Mouse (Mus musculus): ENCODE results near the gene Pld6. TPM values are rescaled to one million over a fixed set of nuclear protein-coding genes. Genes with fewer than 3 reads are reported as not detected.
A peak's percentile ranks its signal among the peaks of the same experiment; 100 is the strongest.

Pld6 gene
- polyA plus RNA-seq, 1 experiment, result 0.69 TPM

GRCm38 (mm10) chr11:59754504-59754903 lies 32.9 kb downstream of the Pld6 start:
- 88% methylated on average over 6 of the region's 6 CpGs for WGBS
- no peaks in the 10 kb centered on the region for H3K4me1 ChIP-seq (ENCODE audit: control insufficient read depth, insufficient read depth, insufficient read length)
- no peak for DNase-seq (ENCODE audit: low read depth in 1 of 2, low spot score in 2 of 2)
- no peak overlapping the region for H3K27ac ChIP-seq (ENCODE audit: insufficient read depth, low read length)
- H3K4me3 ChIP-seq (ENCODE audit: extremely low read depth, insufficient read depth, insufficient read length), result no peak overlapping the region
- peaks cover 18% of the 10 kb centered on the region for H3K36me3 ChIP-seq (ENCODE audit: control insufficient read depth, insufficient read depth, low read length)
- TF ChIP-seq CTCF (IDR thresholded peaks at IDR 0.05; ENCODE audit: extremely low read depth, insufficient read depth, insufficient read length, insufficient replicate concordance) (no peak), POLR2A (IDR thresholded peaks at IDR 0.05; ENCODE audit: low read depth, low read length) (no peak)
- H3K27me3 ChIP-seq (ENCODE audit: control insufficient read depth, insufficient read depth, low read length), result no peaks in the 10 kb centered on the region

GRCm38 (mm10) chr11:59749050-59749449 lies 38.4 kb downstream of the Pld6 start:
- no peak overlapping the region for H3K4me3 ChIP-seq (ENCODE audit: extremely low read depth, insufficient read depth, insufficient read length)

GRCm38 (mm10) chr11:59746614-59747013 lies 40.8 kb downstream of the Pld6 start:
- Histone ChIP-seq H3K27me3 (ENCODE audit: control insufficient read depth, insufficient read depth, low read length) (no peaks in the 10 kb centered on the region), H3K4me3 (ENCODE audit: extremely low read depth, insufficient read depth, insufficient read length) (no peak overlapping the region), H3K36me3 (ENCODE audit: control insufficient read depth, insufficient read depth, low read length) (peaks cover 10% of the 10 kb centered on the region; the same call in 1 of the 2 replicates), H3K27ac (ENCODE audit: insufficient read depth, low read length) (no peak overlapping the region), H3K4me1 (ENCODE audit: control insufficient read depth, insufficient read depth, insufficient read length) (no peaks in the 10 kb centered on the region)
- peak; percentile 51; the same call in 1 of the 2 replicates for TF ChIP-seq CTCF (IDR thresholded peaks at IDR 0.05; ENCODE audit: extremely low read depth, insufficient read depth, insufficient read length, insufficient replicate concordance)
- no peak for TF ChIP-seq POLR2A (IDR thresholded peaks at IDR 0.05; ENCODE audit: low read depth, low read length)
- DNase-seq (ENCODE audit: low read depth in 1 of 2, low spot score in 2 of 2), result peak; percentile 28 to 53
- 83% methylated on average over 2 of the region's 2 CpGs for WGBS

More at GRCm38 (mm10) chr11:59749050-59749449, 38.4 kb downstream of the Pld6 start:
- Histone ChIP-seq H3K27ac (ENCODE audit: insufficient read depth, low read length) (no peak overlapping the region), H3K27me3 (ENCODE audit: control insufficient read depth, insufficient read depth, low read length) (no peaks in the 10 kb centered on the region), H3K4me1 (ENCODE audit: control insufficient read depth, insufficient read depth, insufficient read length) (no peaks in the 10 kb centered on the region), H3K36me3 (ENCODE audit: control insufficient read depth, insufficient read depth, low read length) (peaks cover 8% of the 10 kb centered on the region)
- TF ChIP-seq POLR2A (IDR thresholded peaks at IDR 0.05; ENCODE audit: low read depth, low read length) (no peak), CTCF (IDR thresholded peaks at IDR 0.05; ENCODE audit: extremely low read depth, insufficient read depth, insufficient read length, insufficient replicate concordance) (no peak)
- DNase-seq (ENCODE audit: low read depth in 1 of 2, low spot score in 2 of 2), result no peak
- WGBS, result 91% methylated on average over 3 of the region's 3 CpGs

- Histone ChIP-seq H3K27ac (ENCODE audit: insufficient read depth, low read length) (no peak overlapping the region), H3K27me3 (ENCODE audit: control insufficient read depth, insufficient read depth, low read length) (no peaks in the 10 kb centered on the region), H3K4me1 (ENCODE audit: control insufficient read depth, insufficient read depth, insufficient read length) (no peaks in the 10 kb centered on the region), H3K36me3 (ENCODE audit: control insufficient read depth, insufficient read depth, low read length) (peaks cover 10% of the 10 kb centered on the region; the same call in 1 of the 2 replicates), H3K4me3 (ENCODE audit: extremely low read depth, insufficient read depth, insufficient read length) (no peak overlapping the region)
- no peak for TF ChIP-seq POLR2A (IDR thresholded peaks at IDR 0.05; ENCODE audit: low read depth, low read length)
- no peak for TF ChIP-seq CTCF (IDR thresholded peaks at IDR 0.05; ENCODE audit: extremely low read depth, insufficient read depth, insufficient read length, insufficient replicate concordance)
- 46% methylated on average over 5 of the region's 5 CpGs for WGBS
- no peak for DNase-seq (ENCODE audit: low read depth in 1 of 2, low spot score in 2 of 2)
Observed at GRCm38 (mm10) chr11:59745851-59746250, 41.6 kb downstream of the Pld6 start.

- Histone ChIP-seq H3K4me3 (ENCODE audit: extremely low read depth, insufficient read depth, insufficient read length) (no peak overlapping the region), H3K36me3 (ENCODE audit: control insufficient read depth, insufficient read depth, low read length) (peaks cover 9% of the 10 kb centered on the region; the same call in 1 of the 2 replicates)
Observed at GRCm38 (mm10) chr11:59744374-59744773, 43.1 kb downstream of the Pld6 start.

GRCm38 (mm10) chr11:59743712-59744111 lies 43.7 kb downstream of the Pld6 start:
- Histone ChIP-seq H3K4me3 (ENCODE audit: extremely low read depth, insufficient read depth, insufficient read length) (no peak overlapping the region), H3K27me3 (ENCODE audit: control insufficient read depth, insufficient read depth, low read length) (no peaks in the 10 kb centered on the region), H3K36me3 (ENCODE audit: control insufficient read depth, insufficient read depth, low read length) (peaks cover 9% of the 10 kb centered on the region; the same call in 1 of the 2 replicates), H3K4me1 (ENCODE audit: control insufficient read depth, insufficient read depth, insufficient read length) (peaks cover 5% of the 10 kb centered on the region; the same call in 1 of the 2 replicates), H3K27ac (ENCODE audit: insufficient read depth, low read length) (no peak overlapping the region)
- TF ChIP-seq CTCF (IDR thresholded peaks at IDR 0.05; ENCODE audit: extremely low read depth, insufficient read depth, insufficient read length, insufficient replicate concordance), result no peak
- TF ChIP-seq POLR2A (IDR thresholded peaks at IDR 0.05; ENCODE audit: low read depth, low read length), result no peak
- no peak for DNase-seq (ENCODE audit: low read depth in 1 of 2, low spot score in 2 of 2)
- 90% methylated on average over 1 of the region's 1 CpGs for WGBS

More at GRCm38 (mm10) chr11:59744374-59744773, 43.1 kb downstream of the Pld6 start:
- Histone ChIP-seq H3K4me1 (ENCODE audit: control insufficient read depth, insufficient read depth, insufficient read length) (peaks cover 5% of the 10 kb centered on the region; the same call in 1 of the 2 replicates), H3K27ac (ENCODE audit: insufficient read depth, low read length) (no peak overlapping the region), H3K27me3 (ENCODE audit: control insufficient read depth, insufficient read depth, low read length) (no peaks in the 10 kb centered on the region)
- TF ChIP-seq CTCF (IDR thresholded peaks at IDR 0.05; ENCODE audit: extremely low read depth, insufficient read depth, insufficient read length, insufficient replicate concordance), result no peak
- no peak for TF ChIP-seq POLR2A (IDR thresholded peaks at IDR 0.05; ENCODE audit: low read depth, low read length)
- WGBS, result 94% methylated on average over 4 of the region's 4 CpGs
- no peak for DNase-seq (ENCODE audit: low read depth in 1 of 2, low spot score in 2 of 2)

GRCm38 (mm10) chr11:59743307-59743706 lies 44.1 kb downstream of the Pld6 start:
- H3K36me3 ChIP-seq (ENCODE audit: control insufficient read depth, insufficient read depth, low read length), result peaks cover 8% of the 10 kb centered on the region; the same call in 1 of the 2 replicates
- WGBS, result 84% methylated on average over 2 of the region's 2 CpGs
- no peak overlapping the region for H3K4me3 ChIP-seq (ENCODE audit: extremely low read depth, insufficient read depth, insufficient read length)
- TF ChIP-seq POLR2A (IDR thresholded peaks at IDR 0.05; ENCODE audit: low read depth, low read length) (no peak), CTCF (IDR thresholded peaks at IDR 0.05; ENCODE audit: extremely low read depth, insufficient read depth, insufficient read length, insufficient replicate concordance) (no peak)
- no peaks in the 10 kb centered on the region for H3K27me3 ChIP-seq (ENCODE audit: control insufficient read depth, insufficient read depth, low read length)
- no peak for DNase-seq (ENCODE audit: low read depth in 1 of 2, low spot score in 2 of 2)
- H3K4me1 ChIP-seq (ENCODE audit: control insufficient read depth, insufficient read depth, insufficient read length), result peaks cover 5% of the 10 kb centered on the region; the same call in 1 of the 2 replicates
- no peak overlapping the region for H3K27ac ChIP-seq (ENCODE audit: insufficient read depth, low read length)
